Mouse (Mus musculus) cerebellum, postnatal 25 days (tissue): Measurements from ENCODE around the gene Runx1.

Experiments
- DNase-seq, 2 experiments: peaks; one replicate each; pipeline ENCODE4 v3.0.0; 2021; ENCODE audit warnings: mixed read lengths in 2 of 2

Gene Runx1

GRCm38 (mm10) chr16:92697737-92698611 is 128.0 kb downstream of the Runx1 start:
- peak; percentile 20 to 27 for DNase-seq

GRCm38 (mm10) chr16:92697227-92697736 is 128.7 kb downstream of the Runx1 start:
- peak; percentile 50 to 70 for DNase-seq

GRCm38 (mm10) chr16:92696411-92697015 is 129.4 kb downstream of the Runx1 start:
- DNase-seq, result peak; percentile 14 to 25

- DNase-seq, result no peak
Observed at GRCm38 (mm10) chr16:92695981-92696380, 130.0 kb downstream of the Runx1 start.

- peak; percentile 26 to 27 for DNase-seq
Observed at GRCm38 (mm10) chr16:92695200-92695921, 130.6 kb downstream of the Runx1 start.

GRCm38 (mm10) chr16:92694496-92695106 is 131.3 kb downstream of the Runx1 start:
- DNase-seq, result no peak

- no peak for DNase-seq
Observed at GRCm38 (mm10) chr16:92690759-92691158, 135.2 kb downstream of the Runx1 start.

- DNase-seq, result no peak
Observed at GRCm38 (mm10) chr16:92688941-92689340, 137.0 kb downstream of the Runx1 start.

- no peak for DNase-seq
Observed at GRCm38 (mm10) chr16:92686978-92687377, 139.0 kb downstream of the Runx1 start.

- no peak for DNase-seq
Observed at GRCm38 (mm10) chr16:92685766-92686315, 140.1 kb downstream of the Runx1 start.

- DNase-seq, result no peak
Observed at GRCm38 (mm10) chr16:92684423-92685211, 141.3 kb downstream of the Runx1 start.

GRCm38 (mm10) chr16:92676630-92677029 is 149.3 kb downstream of the Runx1 start:
- no peak for DNase-seq

GRCm38 (mm10) chr16:92675677-92676076 is 150.3 kb downstream of the Runx1 start:
- DNase-seq, result no peak

GRCm38 (mm10) chr16:92674916-92675450 is 151.0 kb downstream of the Runx1 start:
- DNase-seq, result no peak

- DNase-seq, result no peak
Observed at GRCm38 (mm10) chr16:92674121-92674816, 151.7 kb downstream of the Runx1 start.

GRCm38 (mm10) chr16:92668807-92669206 is 157.1 kb downstream of the Runx1 start:
- DNase-seq, result no peak

GRCm38 (mm10) chr16:92661757-92662156 is 164.2 kb downstream of the Runx1 start:
- DNase-seq, result no peak

- no peak for DNase-seq
Observed at GRCm38 (mm10) chr16:92656750-92657149, 169.2 kb downstream of the Runx1 start.

GRCm38 (mm10) chr16:92654294-92654950 is 171.5 kb downstream of the Runx1 start:
- DNase-seq, result peak in 1 of 2 experiments; percentile 15

GRCm38 (mm10) chr16:92653816-92654215 is 172.1 kb downstream of the Runx1 start:
- DNase-seq, result no peak
